Mouse (Mus musculus): Measurements from ENCODE around the gene Spink2.
"Not testable (repeated sequence)": the region's sequence is repeated elsewhere in the genome, so short reads cannot be mapped to it uniquely, and the experiment has no call there.

Gene Spink2

GRCm38 (mm10) chr5:77211236-77211635 lies at the start of gene Spink2:
Spink2 (minus strand) TSS chr5:77211471.
- in situ Hi-C loops (cut with MboI, MseI), result loop anchor here in 1 of 2 experiments (5.0 to 25.0 kb wide), 3 partner anchors 124 to 624 kb away; partner anchors contain the start of gene Cep135

GRCm38 (mm10) chr5:77260141-77260540 lies 48.9 kb upstream of the Spink2 start:
- in situ Hi-C loops (cut with MboI, MseI), result no loop called here

- in situ Hi-C loops (cut with MboI, MseI), result no loop called here
These were observed 48.0 kb upstream of the Spink2 start for GRCm38 (mm10) chr5:77259315-77259714.

GRCm38 (mm10) chr5:77257603-77258002 lies 46.3 kb upstream of the Spink2 start:
- in situ Hi-C loops (cut with MboI, MseI), result no loop called here

- in situ Hi-C loops (cut with MboI, MseI), result no loop called here
These were observed 43.1 kb upstream of the Spink2 start for GRCm38 (mm10) chr5:77254402-77254801.

- in situ Hi-C loops (cut with MboI, MseI), result no loop called here
These were observed 41.9 kb upstream of the Spink2 start for GRCm38 (mm10) chr5:77253154-77253553.

- in situ Hi-C loops (cut with MboI, MseI), result no loop called here
These were observed 41.0 kb upstream of the Spink2 start for GRCm38 (mm10) chr5:77252115-77252827.

GRCm38 (mm10) chr5:77251656-77252055 lies 40.4 kb upstream of the Spink2 start:
- in situ Hi-C loops (cut with MboI, MseI), result no loop called here

- in situ Hi-C loops (cut with MboI, MseI), result no loop called here
These were observed 38.8 kb upstream of the Spink2 start for GRCm38 (mm10) chr5:77250083-77250482.

GRCm38 (mm10) chr5:77245787-77246671 lies 34.8 kb upstream of the Spink2 start:
- in situ Hi-C loops (cut with MboI, MseI), result no loop called here

GRCm38 (mm10) chr5:77245463-77245786 lies 34.2 kb upstream of the Spink2 start:
- in situ Hi-C loops (cut with MboI, MseI), result no loop called here

- in situ Hi-C loops (cut with MboI, MseI), result no loop called here
These were observed 33.2 kb upstream of the Spink2 start for GRCm38 (mm10) chr5:77244331-77244987.

- in situ Hi-C loops (cut with MboI, MseI), result no loop called here
These were observed 25.8 kb upstream of the Spink2 start for GRCm38 (mm10) chr5:77237104-77237503.

- in situ Hi-C loops (cut with MboI, MseI), result no loop called here
These were observed 23.6 kb upstream of the Spink2 start for GRCm38 (mm10) chr5:77234921-77235320.

GRCm38 (mm10) chr5:77231863-77232262 lies 20.6 kb upstream of the Spink2 start:
- in situ Hi-C loops (cut with MboI, MseI), result not testable (repeated sequence)

GRCm38 (mm10) chr5:77228986-77229385 lies 17.7 kb upstream of the Spink2 start:
- in situ Hi-C loops (cut with MboI, MseI), result loop anchor here in 1 of 2 experiments (5.0 kb wide), 1 partner anchor 37 kb away; no protein-coding TSS in a partner anchor

GRCm38 (mm10) chr5:77223043-77223975 lies 12.0 kb upstream of the Spink2 start:
- in situ Hi-C loops (cut with MboI, MseI), result loop anchor here in 1 of 2 experiments (25.0 kb wide), 1 partner anchor 636 kb away; the partner anchor contains the start of gene Cep135

GRCm38 (mm10) chr5:77217724-77218123 lies 6.5 kb upstream of the Spink2 start:
- in situ Hi-C loops (cut with MboI, MseI), result loop anchor here in 1 of 2 experiments (25.0 kb wide), 1 partner anchor 630 kb away; the partner anchor contains the start of gene Cep135

- in situ Hi-C loops (cut with MboI, MseI), result loop anchor here in 1 of 2 experiments (25.0 kb wide), 1 partner anchor 630 kb away; the partner anchor contains the start of gene Cep135
These were observed 5.9 kb upstream of the Spink2 start for GRCm38 (mm10) chr5:77217211-77217610.

- in situ Hi-C loops (cut with MboI, MseI), result loop anchor here in 1 of 2 experiments (25.0 kb wide), 1 partner anchor 619 kb away; the partner anchor contains the start of gene Cep135
These were observed 5.1 kb downstream of the Spink2 start for GRCm38 (mm10) chr5:77206134-77206533.
